Mouse (Mus musculus) myocyte (in vitro differentiated cells): ENCODE measurements at regions not wholly inside any gene's neighbourhood (a gene's known extent, or its start where the extent isn't known, plus 50 kb on each side); places are given as distances from the start of the nearest gene placed in this dataset.

ENCODE experiments used
- H3K27me3 ChIP-seq: one replicate; pipeline ENCODE4 v1.6.1; 2011; ENCODE audit not compliant: control insufficient read depth, insufficient read depth, insufficient read length
- H3K36me3 ChIP-seq: one replicate; pipeline ENCODE4 v1.6.1; 2011; ENCODE audit not compliant: control insufficient read depth, insufficient read depth
- H3K4me2 ChIP-seq: one replicate; pipeline ENCODE4 v1.6.1; 2011; ENCODE audit warnings: low read depth, control low read depth
- H3K4me3 ChIP-seq: one replicate; pipeline ENCODE4 v1.5.1; 2011; ENCODE audit warnings: mild to moderate bottlenecking, control low read depth, moderate library complexity
- H3K79me2 ChIP-seq: one replicate; pipeline ENCODE4 v1.6.1; 2011; ENCODE audit not compliant: control insufficient read depth, insufficient read depth
- H3ac ChIP-seq: one replicate; pipeline ENCODE4 v1.6.1; 2011; ENCODE audit not compliant: control insufficient read depth, insufficient read length
- CEBPB ChIP-seq: IDR thresholded peaks from 2 replicates; pipeline ENCODE4 v1.6.1; 2011; ENCODE audit warnings: mild to moderate bottlenecking, moderate library complexity; ENCODE audit not compliant: poor library complexity, insufficient read depth, severe bottlenecking
- E2F4 ChIP-seq: IDR thresholded peaks from one replicate; pipeline ENCODE4 v1.6.1; 2011; ENCODE audit warnings: mild to moderate bottlenecking, control low read depth, moderate library complexity; ENCODE audit not compliant: insufficient read depth
- MAX ChIP-seq: IDR thresholded peaks from one replicate; pipeline ENCODE4 v1.6.1; 2011; ENCODE audit warnings: low read depth, mild to moderate bottlenecking, control low read depth
- MYOD1 ChIP-seq, 3 experiments: IDR thresholded peaks; one replicate each; pipeline ENCODE4 v1.6.1; 2011; ENCODE audit warnings: control low read depth in 2 of 3, low read depth in 2 of 3, mild to moderate bottlenecking in 2 of 3, moderate library complexity in 1 of 3; ENCODE audit not compliant: insufficient read length in 2 of 3, control insufficient read depth in 1 of 3
- MYOG ChIP-seq, 3 experiments: IDR thresholded peaks; one replicate each; pipeline ENCODE4 v1.6.1; 2011; ENCODE audit warnings: control low read depth in 2 of 3, low read depth in 2 of 3, mild to moderate bottlenecking in 2 of 3; ENCODE audit not compliant: insufficient read length in 2 of 3, control insufficient read depth in 1 of 3, insufficient read depth in 1 of 3
- POLR2A ChIP-seq: IDR thresholded peaks from one replicate; pipeline ENCODE4 v1.6.1; 2011; ENCODE audit warnings: low read depth, mild to moderate bottlenecking, control low read depth, moderate library complexity; ENCODE audit not compliant: insufficient read length
- POLR2AphosphoS2 ChIP-seq: IDR thresholded peaks from one replicate; pipeline ENCODE4 v1.6.1; 2011; ENCODE audit warnings: low read depth, control low read depth; ENCODE audit not compliant: insufficient read length
- REST ChIP-seq: IDR thresholded peaks from one replicate; pipeline ENCODE4 v1.6.1; 2011; ENCODE audit warnings: mild to moderate bottlenecking, control low read depth, moderate library complexity; ENCODE audit not compliant: insufficient read depth, insufficient read length
- SRF ChIP-seq: IDR thresholded peaks from one replicate; pipeline ENCODE4 v1.6.1; 2011; ENCODE audit warnings: low read depth; ENCODE audit not compliant: control insufficient read depth, insufficient read length
- TCF12 ChIP-seq: IDR thresholded peaks from one replicate; pipeline ENCODE4 v1.6.1; 2011; ENCODE audit warnings: mild to moderate bottlenecking, control low read depth; ENCODE audit not compliant: poor library complexity, insufficient read depth, severe bottlenecking
- TCF3 ChIP-seq: IDR thresholded peaks from one replicate; pipeline ENCODE4 v1.6.1; 2011; ENCODE audit warnings: low read depth, control low read depth; ENCODE audit not compliant: insufficient read length
- USF1 ChIP-seq: IDR thresholded peaks from one replicate; pipeline ENCODE4 v1.6.1; 2011; ENCODE audit warnings: low read depth, mild to moderate bottlenecking, control low read depth, moderate library complexity

DNA sequence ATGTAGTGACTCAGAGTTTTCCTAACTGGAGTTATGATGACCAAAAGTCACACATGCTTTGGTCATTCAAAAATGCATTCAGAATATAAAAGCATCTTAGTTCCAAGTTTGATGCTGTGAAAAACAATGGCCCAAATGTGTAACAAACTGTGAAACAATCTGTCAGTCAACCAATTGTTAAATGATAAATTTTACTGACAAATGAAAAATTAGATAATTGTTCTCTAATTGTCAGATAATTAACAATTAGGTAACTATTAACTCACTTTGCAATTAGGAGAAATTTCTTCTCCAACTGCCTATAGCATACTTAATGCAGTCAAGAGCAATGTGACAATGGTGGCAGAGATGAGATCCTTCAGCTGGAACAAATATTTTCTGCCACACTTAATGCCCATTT lies 289.7 kb upstream of the Dcn start:
- TF ChIP-seq POLR2AphosphoS2 (no peak), REST (no peak), MAX (no peak), POLR2A (no peak), E2F4 (no peak), SRF (no peak), USF1 (no peak), MYOD1 (IDR thresholded peaks at IDR 0.05; ENCODE audit: control insufficient read depth in 1 of 3, insufficient read length in 2 of 3, low read depth in 2 of 3) (no peak), MYOG (IDR thresholded peaks at IDR 0.05; ENCODE audit: control insufficient read depth in 1 of 3, insufficient read depth in 1 of 3, insufficient read length in 2 of 3, low read depth in 2 of 3) (no peak), TCF3 (no peak), CEBPB (no peak), TCF12 (no peak)
- no peaks in the 10 kb centered on the region for H3K27me3 ChIP-seq
- no peak overlapping the region for H3ac ChIP-seq
- H3K4me2 ChIP-seq, result no peak overlapping the region
- no peaks in the 10 kb centered on the region for H3K79me2 ChIP-seq
- H3K36me3 ChIP-seq, result no peaks in the 10 kb centered on the region
- no peak overlapping the region for H3K4me3 ChIP-seq

DNA sequence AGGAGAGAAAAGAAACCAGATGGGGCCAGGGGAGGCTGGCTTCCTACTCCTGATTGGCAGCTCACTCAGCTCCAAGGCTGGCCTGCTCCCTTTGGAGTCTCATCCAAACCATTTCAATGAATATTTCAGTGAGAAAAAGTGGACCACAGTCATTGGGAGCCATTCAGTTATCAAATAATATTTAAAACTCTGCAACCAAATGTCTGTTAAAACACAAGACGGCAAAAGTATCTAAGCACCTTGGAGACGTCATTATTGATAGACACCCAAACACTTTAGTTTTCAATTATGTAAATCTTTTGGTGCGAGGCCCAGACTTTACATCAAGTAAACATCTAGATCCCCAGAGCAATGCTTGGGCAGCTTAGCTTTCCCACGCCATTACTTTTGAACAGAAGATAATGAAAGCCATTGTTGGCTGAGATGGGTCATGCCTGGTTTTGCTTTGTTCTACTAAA lies 268.1 kb upstream of the Dcn start:
- no peaks in the 10 kb centered on the region for H3K36me3 ChIP-seq
- H3K27me3 ChIP-seq, result no peaks in the 10 kb centered on the region
- no peak overlapping the region for H3K4me3 ChIP-seq
- no peak overlapping the region for H3ac ChIP-seq
- no peaks in the 10 kb centered on the region for H3K79me2 ChIP-seq
- H3K4me2 ChIP-seq, result no peak overlapping the region
- TF ChIP-seq MYOD1 (IDR thresholded peaks at IDR 0.05; ENCODE audit: control insufficient read depth in 1 of 3, insufficient read length in 2 of 3, low read depth in 2 of 3) (no peak), CEBPB (no peak), SRF (no peak), E2F4 (no peak), USF1 (no peak), MAX (no peak), TCF12 (no peak), REST (no peak), POLR2AphosphoS2 (no peak), POLR2A (no peak), TCF3 (no peak), MYOG (IDR thresholded peaks at IDR 0.05; ENCODE audit: control insufficient read depth in 1 of 3, insufficient read depth in 1 of 3, insufficient read length in 2 of 3, low read depth in 2 of 3) (no peak)

DNA sequence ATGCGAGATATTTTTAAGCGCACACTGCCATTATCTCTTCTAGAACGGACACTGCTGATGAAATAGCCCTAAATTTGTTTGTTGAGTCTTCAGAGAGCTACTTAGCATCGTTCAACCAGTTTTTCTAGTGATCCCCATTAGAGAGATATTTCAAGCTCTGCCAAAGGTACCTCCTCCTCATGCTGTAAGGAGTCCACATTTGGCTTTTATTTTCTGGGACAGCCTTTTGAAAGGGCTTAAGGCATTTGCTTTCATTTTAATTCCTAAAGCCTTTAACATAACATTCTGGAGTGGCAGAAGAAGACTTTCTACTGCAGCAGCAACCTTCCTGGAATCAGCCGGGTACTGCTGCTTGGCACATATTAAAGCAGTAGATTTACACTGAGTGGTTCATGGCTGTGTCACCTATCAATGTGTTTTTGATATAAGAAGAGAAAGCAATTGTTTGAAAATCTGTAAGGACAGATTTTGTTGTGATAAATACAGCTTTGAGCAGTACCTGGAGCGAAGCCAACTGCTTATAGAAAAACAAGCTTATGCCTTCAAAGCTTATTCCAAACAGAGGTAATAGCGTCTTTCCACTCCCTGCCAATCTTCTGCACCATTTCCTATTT lies 267.5 kb upstream of the Dcn start:
- H3K4me2 ChIP-seq, result no peak overlapping the region

DNA sequence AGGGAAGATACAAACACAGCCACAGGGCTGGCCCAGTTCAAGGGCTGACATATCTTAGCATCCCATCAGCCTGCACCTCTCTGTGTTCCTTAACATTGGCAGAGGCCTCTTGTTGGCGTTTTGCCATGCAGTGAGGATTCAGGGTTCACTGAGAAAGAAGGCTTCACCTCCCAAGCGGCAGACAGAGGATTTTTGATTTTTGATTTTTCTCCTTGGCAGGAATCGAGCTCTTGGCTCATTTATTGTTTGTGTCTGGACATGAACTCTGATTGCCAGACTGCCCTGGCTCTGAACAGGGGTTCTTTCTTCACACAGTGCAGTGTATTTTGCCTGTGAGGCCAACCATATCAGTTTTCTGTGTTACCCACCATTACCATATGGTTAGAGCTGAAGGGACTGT lies 259.9 kb upstream of the Dcn start:
- TF ChIP-seq E2F4 (no peak), MYOD1 (IDR thresholded peaks at IDR 0.05; ENCODE audit: control insufficient read depth in 1 of 3, insufficient read length in 2 of 3, low read depth in 2 of 3) (no peak), TCF3 (no peak)
- Histone ChIP-seq H3K4me3 (no peak overlapping the region), H3K27me3 (no peaks in the 10 kb centered on the region), H3K36me3 (no peaks in the 10 kb centered on the region), H3K79me2 (no peaks in the 10 kb centered on the region), H3K4me2 (no peak overlapping the region), H3ac (no peak overlapping the region)

More for the DNA sequence above, 267.5 kb upstream of the Dcn start:
- Histone ChIP-seq H3K4me3 (no peak overlapping the region), H3K27me3 (no peaks in the 10 kb centered on the region), H3K36me3 (no peaks in the 10 kb centered on the region), H3ac (no peak overlapping the region), H3K79me2 (no peaks in the 10 kb centered on the region)
- TF ChIP-seq TCF3 (no peak), CEBPB (no peak), SRF (no peak), MYOD1 (IDR thresholded peaks at IDR 0.05; ENCODE audit: control insufficient read depth in 1 of 3, insufficient read length in 2 of 3, low read depth in 2 of 3) (no peak), POLR2A (no peak), MAX (no peak), TCF12 (no peak), E2F4 (no peak), REST (no peak), MYOG (IDR thresholded peaks at IDR 0.05; ENCODE audit: control insufficient read depth in 1 of 3, insufficient read depth in 1 of 3, insufficient read length in 2 of 3, low read depth in 2 of 3) (no peak), POLR2AphosphoS2 (no peak), USF1 (no peak)

DNA sequence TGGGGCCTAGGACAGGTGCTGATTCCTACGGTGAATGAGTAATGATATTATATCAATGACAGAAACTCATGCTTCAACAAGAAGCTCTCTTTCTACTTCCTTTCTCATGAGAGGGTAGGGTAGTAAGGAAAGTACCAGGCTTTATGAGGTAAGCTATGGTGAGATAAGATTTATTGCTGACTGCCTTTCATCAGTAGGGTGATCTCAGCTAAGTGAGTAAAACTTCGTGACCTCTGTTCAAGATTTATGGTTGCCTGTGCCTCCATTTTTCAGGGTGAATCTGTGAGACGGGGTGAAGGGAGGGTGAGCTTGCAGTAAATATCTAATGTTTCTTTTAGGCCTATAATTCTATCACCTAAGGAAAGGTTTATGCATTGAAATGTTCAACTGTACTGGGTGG lies 259.0 kb upstream of the Dcn start:
- TF ChIP-seq TCF3 (no peak), MYOG (IDR thresholded peaks at IDR 0.05; ENCODE audit: control insufficient read depth in 1 of 3, insufficient read depth in 1 of 3, insufficient read length in 2 of 3, low read depth in 2 of 3) (no peak), CEBPB (no peak), USF1 (no peak), MYOD1 (IDR thresholded peaks at IDR 0.05; ENCODE audit: control insufficient read depth in 1 of 3, insufficient read length in 2 of 3, low read depth in 2 of 3) (no peak), E2F4 (no peak), POLR2A (no peak), MAX (no peak), POLR2AphosphoS2 (no peak), REST (no peak), TCF12 (no peak), SRF (no peak)
- Histone ChIP-seq H3K36me3 (no peaks in the 10 kb centered on the region), H3K4me2 (no peak overlapping the region), H3K27me3 (no peaks in the 10 kb centered on the region), H3K79me2 (no peaks in the 10 kb centered on the region), H3ac (no peak overlapping the region), H3K4me3 (no peak overlapping the region)
